Mouse (Mus musculus) liver, embryonic 11.5 days (tissue): ENCODE measurements at regions not wholly inside any gene's neighbourhood (a gene's known extent, or its start where the extent isn't known, plus 50 kb on each side); places are given as distances from the start of the nearest gene placed in this dataset.

Experiments used
- ATAC-seq: fragments of 200-750 bp; cut with Nextera tagmentation; replicated peaks from 2 replicates; pipeline ENCODE4 v1.8.0; 2017; ENCODE audit warnings: moderate number of reproducible peaks, mild to moderate bottlenecking, moderate TSS enrichment, moderate library complexity; ENCODE audit not compliant: low FRiP score
- DNase-seq: peaks from one replicate; pipeline ENCODE4 v3.0.0-alpha.2; 2017; ENCODE audit warnings: low spot score
- H3K27ac ChIP-seq: fragments of 300-500 bp; sonication (generic); 2 replicates; pipeline ENCODE4 v1.5.1; 2014; ENCODE audit warnings: mild to moderate bottlenecking, low read depth, low read length, control low read depth
- H3K27me3 ChIP-seq: fragments of 300-500 bp; sonication (generic); replicated peaks from 2 replicates; pipeline ENCODE4 v1.6.1; 2014; ENCODE audit warnings: low read length, mixed read lengths; ENCODE audit not compliant: control insufficient read depth, insufficient read depth
- H3K36me3 ChIP-seq: fragments of 300-500 bp; sonication (generic); 2 replicates; pipeline ENCODE4 v1.6.1; 2014; ENCODE audit warnings: mild to moderate bottlenecking, low read length, moderate library complexity, mixed read lengths; ENCODE audit not compliant: control insufficient read depth, insufficient read depth
- H3K4me1 ChIP-seq: fragments of 300-500 bp; sonication (generic); replicated peaks from 2 replicates; pipeline ENCODE4 v1.6.1; 2014; ENCODE audit warnings: low read length, mixed read lengths; ENCODE audit not compliant: control insufficient read depth, insufficient read depth
- H3K4me2 ChIP-seq: fragments of 300-500 bp; sonication (generic); 2 replicates; pipeline ENCODE4 v1.6.1; 2014; ENCODE audit warnings: mild to moderate bottlenecking, control low read depth, moderate library complexity
- H3K4me3 ChIP-seq: fragments of 300-500 bp; sonication (generic); 2 replicates; pipeline ENCODE4 v1.5.1; 2014; ENCODE audit warnings: low read depth, low read length, control low read depth
- H3K9ac ChIP-seq: fragments of 300-500 bp; sonication (generic); 2 replicates; pipeline ENCODE4 v1.6.1; 2014; ENCODE audit warnings: low read depth, low read length, control low read depth
- H3K9me3 ChIP-seq: fragments of 300-500 bp; sonication (generic); 2 replicates; pipeline ENCODE4 v1.6.1; 2016; ENCODE audit warnings: low read length, inconsistent platforms, mixed read lengths; ENCODE audit not compliant: control insufficient read depth
- WGBS: fragments of 180-500 bp; shearing (Covaris S2); extraction: QIAGEN DNeasy Blood & Tissue Kit; methylation state at CpG from one replicate; pipeline ENCODE4 v1.1.7; 2014; 5-methylcytosine and 5-hydroxymethylcytosine counted together

DNA sequence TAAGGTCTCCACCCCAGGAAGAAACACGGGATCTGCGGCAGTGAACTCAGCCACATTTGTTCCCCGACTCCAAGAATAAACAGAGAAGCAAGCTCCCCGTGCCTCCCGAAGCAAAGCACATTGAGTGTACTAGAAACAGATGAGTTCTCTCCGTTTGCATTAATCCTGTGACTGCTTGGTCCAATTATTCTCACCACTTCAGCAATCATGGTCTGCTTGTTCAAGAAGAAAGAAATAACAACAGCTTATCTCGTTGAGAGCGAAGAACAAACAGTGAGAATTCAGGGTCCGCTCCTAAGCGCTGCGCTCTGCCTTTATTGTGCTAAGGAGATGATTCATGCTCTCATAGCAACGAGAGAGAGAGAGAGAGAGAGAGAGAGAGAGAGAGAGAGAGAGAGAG, 393.6 kb upstream of the Dynlrb2 start:
- H3K9ac ChIP-seq = no peak overlapping the region
- no peaks in the 10 kb centered on the region for H3K4me1 ChIP-seq
- WGBS = 65% methylated on average over 12 of the region's 12 CpGs
- ATAC-seq (no peak), DNase-seq (no peak)
- H3K27me3 ChIP-seq = no peaks in the 10 kb centered on the region
- no peak overlapping the region for H3K4me2 ChIP-seq
- no peak overlapping the region for H3K27ac ChIP-seq
- H3K9me3 ChIP-seq = no peaks in the 10 kb centered on the region
- H3K4me3 ChIP-seq = no peak overlapping the region
- H3K36me3 ChIP-seq = no peaks in the 10 kb centered on the region

DNA sequence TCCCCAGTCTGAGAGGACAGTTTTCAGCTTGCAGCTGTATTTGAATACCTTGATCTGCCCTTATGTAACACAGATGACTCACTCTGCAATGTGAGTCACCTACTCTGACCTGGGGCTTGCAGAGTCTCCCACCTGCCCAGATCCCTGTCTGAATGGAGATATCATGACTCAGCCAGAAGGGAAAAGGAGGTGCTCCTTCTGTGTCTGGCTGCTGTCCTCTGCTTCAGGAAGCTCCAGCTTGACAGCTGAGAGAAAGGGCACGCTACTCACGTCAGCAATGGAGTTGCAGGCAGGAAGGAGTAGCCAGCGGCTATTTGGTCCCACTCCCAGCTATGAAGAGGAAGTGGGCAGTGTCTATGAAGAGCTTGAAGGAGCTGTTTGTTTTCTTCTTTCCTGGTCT, 389.1 kb upstream of the Maf start:
- no peak for DNase-seq
- ATAC-seq = no peak
- Histone ChIP-seq H3K4me3 (no peak overlapping the region), H3K4me1 (no peaks in the 10 kb centered on the region), H3K9me3 (no peaks in the 10 kb centered on the region), H3K4me2 (no peak overlapping the region), H3K36me3 (no peaks in the 10 kb centered on the region), H3K9ac (no peak overlapping the region), H3K27me3 (no peaks in the 10 kb centered on the region), H3K27ac (no peak overlapping the region)
- WGBS = 42% methylated on average over 3 of the region's 3 CpGs

DNA sequence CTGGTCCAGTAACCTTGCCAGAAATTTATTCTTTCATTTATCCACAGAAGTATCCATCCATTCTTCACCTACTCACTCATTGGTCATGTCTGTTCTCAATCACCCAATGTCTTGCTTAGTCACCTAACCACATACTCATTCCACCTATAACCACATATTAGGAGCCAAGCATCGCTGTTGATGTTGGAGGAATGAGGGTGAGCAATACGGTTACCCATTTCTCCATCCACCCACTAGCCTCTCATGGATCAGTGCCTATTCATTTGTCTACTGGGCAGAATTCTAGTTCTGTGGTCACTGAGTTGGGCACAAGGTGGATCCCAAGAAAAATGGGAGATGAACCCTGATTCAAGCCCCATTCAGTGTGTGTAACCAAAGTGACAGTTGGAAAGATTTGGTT, 375.6 kb upstream of the Maf start:
- no peak overlapping the region for H3K4me2 ChIP-seq
- 89% methylated on average over 2 of the region's 2 CpGs for WGBS
- H3K9ac ChIP-seq = no peak overlapping the region

DNA sequence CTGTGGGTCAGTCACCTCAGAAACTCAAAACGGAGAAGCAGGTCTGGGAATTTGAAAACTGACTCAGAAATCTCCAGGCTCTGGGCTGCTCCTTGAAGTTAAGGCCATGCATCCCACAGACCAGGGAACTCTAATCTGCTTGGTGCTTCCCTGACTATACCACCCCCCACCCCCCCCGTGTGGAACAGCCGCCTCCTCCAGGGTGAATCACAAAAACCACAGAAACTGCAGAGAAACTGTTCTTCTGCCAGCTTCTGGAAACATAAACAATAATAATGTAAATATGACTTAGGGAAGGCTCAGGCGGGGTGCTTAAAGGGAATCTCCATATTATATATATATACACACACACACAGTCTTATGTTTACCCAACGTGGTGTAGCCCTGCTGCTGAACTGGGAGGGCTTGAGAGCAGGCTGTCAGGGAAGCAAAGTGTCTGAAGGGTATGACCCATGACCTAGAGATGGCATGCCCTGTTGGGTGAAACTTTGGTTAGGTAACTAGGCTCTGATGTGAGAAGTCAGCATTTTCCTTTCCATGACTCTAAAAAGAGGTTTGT, 371.3 kb upstream of the Maf start:
- ATAC-seq = no peak
- Histone ChIP-seq H3K36me3 (no peaks in the 10 kb centered on the region), H3K4me2 (no peak overlapping the region), H3K4me3 (no peak overlapping the region), H3K9me3 (no peaks in the 10 kb centered on the region), H3K27ac (no peak overlapping the region), H3K4me1 (no peaks in the 10 kb centered on the region), H3K9ac (no peak overlapping the region), H3K27me3 (no peaks in the 10 kb centered on the region)
- WGBS = 47% methylated on average over 5 of the region's 5 CpGs
- DNase-seq = no peak

More for the DNA sequence above, 375.6 kb upstream of the Maf start:
- no peak overlapping the region for H3K27ac ChIP-seq
- no peaks in the 10 kb centered on the region for H3K36me3 ChIP-seq
- H3K27me3 ChIP-seq = no peaks in the 10 kb centered on the region
- no peaks in the 10 kb centered on the region for H3K9me3 ChIP-seq
- ATAC-seq (no peak), DNase-seq (no peak)
- H3K4me3 ChIP-seq = no peak overlapping the region
- no peaks in the 10 kb centered on the region for H3K4me1 ChIP-seq

DNA sequence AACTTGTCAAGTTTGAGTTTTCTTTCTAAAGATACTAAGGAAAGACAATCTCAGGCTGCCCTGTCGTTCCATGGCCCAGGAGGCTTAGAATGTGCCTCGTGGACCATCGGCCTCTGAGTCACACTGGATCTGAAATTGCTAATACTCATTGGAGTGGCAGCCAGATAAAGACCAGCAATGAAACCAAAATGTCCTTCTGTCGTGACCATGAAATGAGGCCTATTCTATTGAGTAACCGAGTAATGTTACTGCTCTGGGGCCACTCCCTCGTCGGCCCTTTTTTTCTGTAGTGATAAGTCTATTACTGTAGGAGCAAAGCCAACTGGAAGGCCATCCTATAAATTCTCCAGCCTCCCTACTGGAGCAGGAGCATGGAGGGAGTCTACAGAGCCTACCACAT, 363.9 kb upstream of the Maf start:
- Histone ChIP-seq H3K4me2 (no peak overlapping the region), H3K36me3 (no peaks in the 10 kb centered on the region), H3K4me1 (no peaks in the 10 kb centered on the region), H3K9me3 (no peaks in the 10 kb centered on the region), H3K9ac (no peak overlapping the region), H3K27me3 (no peaks in the 10 kb centered on the region), H3K4me3 (no peak overlapping the region), H3K27ac (no peak overlapping the region)
- whole genome bisulfite sequencing = 85% methylated on average over 7 of the region's 7 CpGs
- ATAC-seq = no peak
- no peak for DNase-seq

DNA sequence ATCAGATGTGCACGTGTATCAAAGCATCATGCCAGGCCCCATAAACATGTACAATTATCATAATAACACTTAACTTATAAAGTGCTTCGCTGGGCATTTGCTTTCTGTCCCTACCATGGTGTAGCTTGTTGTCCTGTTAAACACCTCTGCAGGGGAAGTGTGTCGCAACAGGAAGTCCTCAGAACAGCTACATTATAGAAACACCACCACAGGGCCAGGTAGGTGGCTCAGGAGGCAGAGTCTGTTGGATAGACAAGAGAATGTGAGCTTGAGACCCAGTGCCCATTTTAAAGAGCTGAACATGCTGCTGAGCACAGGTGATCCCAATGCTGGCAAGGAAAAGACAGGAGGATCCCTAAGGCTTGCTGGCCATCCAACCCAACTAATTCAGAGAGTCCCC, 361.9 kb upstream of the Maf start:
- Histone ChIP-seq H3K9me3 (no peaks in the 10 kb centered on the region), H3K9ac (no peak overlapping the region), H3K27me3 (no peaks in the 10 kb centered on the region), H3K27ac (no peak overlapping the region), H3K4me3 (no peak overlapping the region), H3K36me3 (no peaks in the 10 kb centered on the region), H3K4me2 (no peak overlapping the region), H3K4me1 (no peaks in the 10 kb centered on the region)
- 72% methylated on average over 3 of the region's 3 CpGs for WGBS
- DNase-seq = no peak
- no peak for ATAC-seq

DNA sequence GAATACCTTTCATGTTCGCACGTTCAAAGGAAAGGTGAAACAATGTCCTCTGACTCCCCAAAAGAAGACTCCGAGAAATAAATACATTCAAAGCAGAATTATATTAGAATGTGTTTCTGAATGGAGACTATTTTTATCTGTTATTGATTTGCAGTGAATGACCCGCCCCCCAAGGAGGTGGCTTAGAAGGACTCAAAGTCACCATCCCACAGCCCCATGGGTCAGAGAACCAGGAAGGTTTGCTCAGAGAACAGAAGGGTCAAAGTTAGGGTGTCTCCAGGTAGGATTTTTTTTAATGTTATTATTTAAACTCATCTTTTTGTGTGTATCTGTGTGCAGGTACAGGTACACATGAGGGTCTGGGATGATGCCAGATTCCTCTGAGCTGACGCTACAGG, 360.4 kb upstream of the Maf start:
- 86% methylated on average over 5 of the region's 5 CpGs for WGBS
- Histone ChIP-seq H3K9me3 (no peaks in the 10 kb centered on the region), H3K27ac (no peak overlapping the region), H3K4me3 (no peak overlapping the region), H3K4me1 (no peaks in the 10 kb centered on the region), H3K27me3 (no peaks in the 10 kb centered on the region), H3K36me3 (no peaks in the 10 kb centered on the region), H3K4me2 (no peak overlapping the region), H3K9ac (no peak overlapping the region)
- DNase-seq = no peak
- no peak for ATAC-seq

DNA sequence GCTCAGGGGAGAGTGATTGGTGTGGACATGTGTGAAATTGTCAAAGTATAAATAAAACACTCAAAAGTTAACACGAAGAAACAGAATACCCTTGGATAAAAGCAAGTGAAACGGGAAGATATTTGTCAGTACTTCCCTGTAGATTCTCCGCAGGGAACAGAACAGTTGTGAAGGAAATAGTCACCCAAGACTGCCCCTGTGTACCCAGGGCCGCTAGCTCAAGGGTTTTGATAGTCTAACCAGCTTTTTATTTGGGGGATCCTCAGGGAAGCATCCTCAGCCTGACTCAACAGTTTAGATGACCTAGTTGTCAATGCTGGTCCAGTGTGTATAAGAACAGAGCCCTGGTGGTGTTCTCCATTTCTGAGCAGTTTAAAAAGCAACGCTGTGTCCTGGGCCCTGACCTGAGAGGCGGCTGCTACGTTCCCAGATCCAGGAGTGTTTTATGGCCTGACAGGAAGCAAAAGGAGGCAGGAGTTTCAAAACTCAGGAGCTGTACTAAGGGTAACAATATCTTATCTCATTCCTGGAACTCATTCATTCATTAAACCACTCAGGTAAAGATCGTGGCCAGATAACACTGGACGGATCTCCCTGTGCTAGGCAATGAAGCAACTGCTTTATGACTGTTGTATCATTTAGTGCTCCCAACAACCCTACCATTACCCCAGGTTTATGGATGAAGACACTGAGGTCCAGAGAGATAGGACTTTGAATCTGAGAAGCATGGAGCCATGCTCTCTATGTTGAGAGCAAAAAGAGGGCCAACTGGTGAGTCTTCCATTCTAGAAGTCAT, 359.8 kb upstream of the Maf start:
- 76% methylated on average over 9 of the region's 9 CpGs for WGBS
- no peak for ATAC-seq
- no peaks in the 10 kb centered on the region for H3K27me3 ChIP-seq
- H3K36me3 ChIP-seq = no peaks in the 10 kb centered on the region
- H3K27ac ChIP-seq = no peak overlapping the region
- H3K4me3 ChIP-seq = no peak overlapping the region
- H3K4me2 ChIP-seq = no peak overlapping the region
- H3K4me1 ChIP-seq = no peaks in the 10 kb centered on the region
- H3K9me3 ChIP-seq = no peaks in the 10 kb centered on the region
- H3K9ac ChIP-seq = no peak overlapping the region
- DNase-seq = no peak

DNA sequence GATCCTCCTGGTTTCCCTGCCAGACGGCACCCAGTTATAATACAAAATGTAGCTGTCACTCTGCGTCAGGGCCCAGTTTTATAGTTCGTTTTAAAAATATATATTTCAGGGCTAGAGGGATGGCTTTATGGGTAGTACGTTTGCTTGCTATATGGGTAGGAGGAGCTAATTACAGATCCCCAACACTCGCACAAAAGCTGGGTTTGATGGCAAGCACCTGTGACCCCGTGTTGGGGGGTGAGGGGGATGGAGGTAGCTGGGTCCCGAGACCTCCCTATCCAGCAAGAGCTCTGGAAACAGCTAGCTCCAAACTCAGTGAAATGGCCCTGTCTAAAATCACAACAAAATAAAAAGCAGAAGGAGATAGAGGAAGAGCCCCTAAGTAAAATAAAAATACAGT, 358.3 kb upstream of the Maf start:
- Histone ChIP-seq H3K9ac (no peak overlapping the region), H3K27ac (no peak overlapping the region), H3K36me3 (no peaks in the 10 kb centered on the region), H3K27me3 (no peaks in the 10 kb centered on the region), H3K4me1 (no peaks in the 10 kb centered on the region), H3K9me3 (no peaks in the 10 kb centered on the region), H3K4me2 (no peak overlapping the region), H3K4me3 (no peak overlapping the region)
- no peak for ATAC-seq
- no peak for DNase-seq
- WGBS = 84% methylated on average over 7 of the region's 7 CpGs
